Mouse (Mus musculus): ENCODE results near the gene Zfp638. TPM values are rescaled to one million over a fixed set of nuclear protein-coding genes. Genes with fewer than 3 reads are reported as not detected.

The Zfp638 gene
- polyA plus RNA-seq, 1 experiment from 2014 or later: 21.1 TPM

GRCm38 (mm10) chr6:83867598-83868585 is 983 bp downstream of the Zfp638 start:
- ATAC-seq (ENCODE audit: low FRiP score, low TSS enrichment): peak; percentile 66
- Histone ChIP-seq H3K4me3 (ENCODE audit: low read depth, low read length) (peak overlapping the region; percentile 66), H3K9me3 (ENCODE audit: control insufficient read depth, low read length) (no peaks in the 10 kb centered on the region), H3K4me2 (replicated peaks; ENCODE audit: low read depth) (peak overlapping the region; percentile 97), H3K9ac (ENCODE audit: low read length) (peak overlapping the region; percentile 50; the same call in 1 of the 2 replicates), H3K4me1 (replicated peaks; ENCODE audit: control insufficient read depth, insufficient read depth) (no peaks in the 10 kb centered on the region), H3K36me3 (ENCODE audit: control insufficient read depth, insufficient read depth, low read length) (no peaks in the 10 kb centered on the region), H3K27ac (replicated peaks) (no peak overlapping the region), H3K27me3 (ENCODE audit: control insufficient read depth, insufficient read depth, low read length) (no peaks in the 10 kb centered on the region)
- DNase-seq (ENCODE audit: low spot score): peak; percentile 55
- 3% methylated on average over 19 of the region's 19 CpGs for WGBS
- no peak for TF ChIP-seq CTCF (IDR thresholded peaks at IDR 0.05; ENCODE audit: low read depth)

GRCm38 (mm10) chr6:83879815-83880214 is 12.9 kb downstream of the Zfp638 start:
- Histone ChIP-seq H3K4me1 (replicated peaks; ENCODE audit: control insufficient read depth, insufficient read depth) (no peaks in the 10 kb centered on the region), H3K27me3 (ENCODE audit: control insufficient read depth, insufficient read depth, low read length) (no peaks in the 10 kb centered on the region), H3K36me3 (ENCODE audit: control insufficient read depth, insufficient read depth, low read length) (no peaks in the 10 kb centered on the region), H3K4me2 (replicated peaks; ENCODE audit: low read depth) (no peak overlapping the region), H3K27ac (replicated peaks) (no peak overlapping the region), H3K4me3 (ENCODE audit: low read depth, low read length) (no peak overlapping the region), H3K9me3 (ENCODE audit: control insufficient read depth, low read length) (no peaks in the 10 kb centered on the region), H3K9ac (ENCODE audit: low read length) (no peak overlapping the region)
- ATAC-seq (ENCODE audit: low FRiP score, low TSS enrichment) (no peak), DNase-seq (ENCODE audit: low spot score) (peak; percentile 40)
- TF ChIP-seq CTCF (IDR thresholded peaks at IDR 0.05; ENCODE audit: low read depth) (peak; percentile 81), EP300 (optimal IDR thresholded peaks at IDR 0.05) (no peak)
- 5% methylated on average over 4 of the region's 4 CpGs for WGBS

- Histone ChIP-seq H3K27ac (replicated peaks) (no peak overlapping the region), H3K9ac (ENCODE audit: low read length) (no peak overlapping the region), H3K27me3 (ENCODE audit: control insufficient read depth, insufficient read depth, low read length) (no peaks in the 10 kb centered on the region), H3K36me3 (ENCODE audit: control insufficient read depth, insufficient read depth, low read length) (no peaks in the 10 kb centered on the region), H3K4me1 (replicated peaks; ENCODE audit: control insufficient read depth, insufficient read depth) (no peaks in the 10 kb centered on the region), H3K4me2 (replicated peaks; ENCODE audit: low read depth) (no peak overlapping the region), H3K9me3 (ENCODE audit: control insufficient read depth, low read length) (no peaks in the 10 kb centered on the region), H3K4me3 (ENCODE audit: low read depth, low read length) (no peak overlapping the region)
- DNase-seq (ENCODE audit: low spot score) (no peak), ATAC-seq (ENCODE audit: low FRiP score, low TSS enrichment) (no peak)
- 76% methylated on average over 3 of the region's 3 CpGs for WGBS
- TF ChIP-seq EP300 (optimal IDR thresholded peaks at IDR 0.05): no peak
- TF ChIP-seq CTCF (IDR thresholded peaks at IDR 0.05; ENCODE audit: low read depth): no peak
Measured at GRCm38 (mm10) chr6:83886789-83887188, 19.9 kb downstream of the Zfp638 start.

- 70% methylated on average over 1 of the region's 1 CpGs for WGBS
Measured at GRCm38 (mm10) chr6:83888802-83889201, 21.9 kb downstream of the Zfp638 start.

GRCm38 (mm10) chr6:83890281-83891015 is 23.5 kb downstream of the Zfp638 start:
- Histone ChIP-seq H3K9me3 (ENCODE audit: control insufficient read depth, low read length) (no peaks in the 10 kb centered on the region), H3K27me3 (ENCODE audit: control insufficient read depth, insufficient read depth, low read length) (no peaks in the 10 kb centered on the region), H3K9ac (ENCODE audit: low read length) (no peak overlapping the region), H3K4me2 (replicated peaks; ENCODE audit: low read depth) (no peak overlapping the region), H3K27ac (replicated peaks) (no peak overlapping the region), H3K4me1 (replicated peaks; ENCODE audit: control insufficient read depth, insufficient read depth) (no peaks in the 10 kb centered on the region), H3K4me3 (ENCODE audit: low read depth, low read length) (no peak overlapping the region), H3K36me3 (ENCODE audit: control insufficient read depth, insufficient read depth, low read length) (no peaks in the 10 kb centered on the region)
- no peak for DNase-seq (ENCODE audit: low spot score)
- TF ChIP-seq CTCF (IDR thresholded peaks at IDR 0.05; ENCODE audit: low read depth) (no peak), EP300 (optimal IDR thresholded peaks at IDR 0.05) (no peak)
- WGBS: 27% methylated on average over 2 of the region's 2 CpGs
- ATAC-seq (ENCODE audit: low FRiP score, low TSS enrichment): no peak

More at GRCm38 (mm10) chr6:83888802-83889201, 21.9 kb downstream of the Zfp638 start:
- no peak for ATAC-seq (ENCODE audit: low FRiP score, low TSS enrichment)
- no peaks in the 10 kb centered on the region for H3K36me3 ChIP-seq (ENCODE audit: control insufficient read depth, insufficient read depth, low read length)
- no peak overlapping the region for H3K27ac ChIP-seq (replicated peaks)
- no peak for TF ChIP-seq CTCF (IDR thresholded peaks at IDR 0.05; ENCODE audit: low read depth)
- TF ChIP-seq EP300 (optimal IDR thresholded peaks at IDR 0.05): no peak
- DNase-seq (ENCODE audit: low spot score): no peak
- H3K4me2 ChIP-seq (replicated peaks; ENCODE audit: low read depth): no peak overlapping the region
- no peak overlapping the region for H3K9ac ChIP-seq (ENCODE audit: low read length)
- no peaks in the 10 kb centered on the region for H3K4me1 ChIP-seq (replicated peaks; ENCODE audit: control insufficient read depth, insufficient read depth)
- H3K9me3 ChIP-seq (ENCODE audit: control insufficient read depth, low read length): no peaks in the 10 kb centered on the region
- no peak overlapping the region for H3K4me3 ChIP-seq (ENCODE audit: low read depth, low read length)
- no peaks in the 10 kb centered on the region for H3K27me3 ChIP-seq (ENCODE audit: control insufficient read depth, insufficient read depth, low read length)
